In the genomic region with DNA sequence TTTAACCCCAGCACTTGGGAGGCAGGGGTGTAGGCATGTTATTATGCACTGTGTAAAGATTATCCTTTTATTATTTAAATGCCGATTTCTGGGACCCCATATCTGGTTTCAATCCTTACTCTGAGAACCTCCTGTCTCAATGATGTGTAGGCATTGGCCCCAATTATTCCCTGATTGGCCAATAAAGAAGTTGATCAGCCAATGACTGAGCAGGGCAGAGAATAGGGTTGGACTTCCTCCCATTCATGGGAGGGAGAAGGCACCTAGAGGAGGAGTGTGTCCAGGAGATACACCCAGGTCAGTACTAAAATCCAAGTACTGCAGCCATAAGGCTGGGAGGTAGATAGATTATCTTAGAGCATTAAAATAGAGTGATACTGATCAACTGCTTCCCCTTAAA, we compare ENCODE assay signal across 26 mouse cellular contexts. TPM values are rescaled to one million over a fixed set of nuclear protein-coding genes. Genes with fewer than 3 reads are reported as not detected.
DNase-seq lines count a peak whose midpoint lies in the region; ATAC-seq and TF ChIP-seq lines count a peak whose summit lies in the region.
"Had no signal": no experiment of that assay in that cellular context is flagged by ENCODE, and none has a peak within 500 bp of the region (broad histone marks: within the 10 kb centered on the region; RNA-seq: fewer than 3 reads in every experiment).

No protein-coding gene starts in this region.

- H3K27me3 ChIP-seq in liver, postnatal 0 days (ENCODE audit: insufficient read depth, low read length) = no peaks in the 10 kb centered on the region
- no peaks in the 10 kb centered on the region for H3K27me3 ChIP-seq in G1E (ENCODE audit: insufficient read depth, low read length)
- H3K27me3 ChIP-seq in kidney, embryonic 16.5 days (ENCODE audit: insufficient read depth, low read length) = no peaks in the 10 kb centered on the region
- H3K27me3 ChIP-seq: embryonic facial prominence, embryonic 15.5 days; forebrain, embryonic 15.5 days; heart, embryonic 15.5 days had no signal

- DNase-seq in liver, postnatal 0 days = no peak
- no peak for DNase-seq in liver
- peak; percentile 40 for DNase-seq in G1E (ENCODE audit: low spot score)
- peak; percentile 30 for DNase-seq in adipocyte (ENCODE audit: low spot score)
- DNase-seq in frontal cortex, postnatal 10 days (ENCODE audit: low spot score in 2 of 2) = no peak
- DNase-seq: adrenal gland, adult 2 months; adrenal gland, postnatal 25 days; cerebellum, adult 2 months; cerebellum, postnatal 10 days; embryo, embryonic 11 days; gastrocnemius, postnatal 14 days; heart, adult 2 months; kidney, adult 18-20 months had no signal

- no peak overlapping the region for H3K4me3 ChIP-seq in liver, postnatal 0 days (ENCODE audit: low read depth, low read length)
- no peak overlapping the region for H3K4me3 ChIP-seq in G1E (ENCODE audit: low read depth, low read length)
- no peak overlapping the region for H3K4me3 ChIP-seq in kidney, embryonic 16.5 days (ENCODE audit: low read length)
- H3K4me3 ChIP-seq: embryonic facial prominence, embryonic 15.5 days; erythroblast, embryonic 14.5 days; forebrain, embryonic 10.5 days; forebrain, embryonic 15.5 days; heart, adult 2 months; heart, embryonic 15.5 days; hindbrain, embryonic 10.5 days had no signal

- peak overlapping the region; percentile 98 for H3K4me2 ChIP-seq in liver, postnatal 0 days (ENCODE audit: low read depth, low read length)
- no peak overlapping the region for H3K4me2 ChIP-seq in kidney, embryonic 16.5 days (replicated peaks; ENCODE audit: low read depth, low read length)
- H3K4me2 ChIP-seq: embryonic facial prominence, embryonic 15.5 days; forebrain, embryonic 15.5 days; heart, embryonic 11.5 days; heart, embryonic 15.5 days; hindbrain, embryonic 14.5 days had no signal

- no peak overlapping the region for H3K27ac ChIP-seq in liver, postnatal 0 days (ENCODE audit: low read depth)
- H3K27ac ChIP-seq in kidney, embryonic 16.5 days (ENCODE audit: low read length) = no peak overlapping the region
- H3K27ac ChIP-seq: embryonic facial prominence, embryonic 15.5 days; forebrain, embryonic 10.5 days; forebrain, embryonic 15.5 days; heart, adult 2 months; heart, embryonic 15.5 days; hindbrain, embryonic 10.5 days; hindbrain, embryonic 14.5 days had no signal

- 74% methylated on average over 1 of the region's 1 CpGs for WGBS in liver, postnatal 0 days (ENCODE audit: insufficient replicate concordance)
- 61% methylated on average over 1 of the region's 1 CpGs for WGBS in kidney, embryonic 16.5 days

- TF ChIP-seq CTCF in liver, postnatal 0 days (IDR thresholded peaks at IDR 0.05; ENCODE audit: low read depth) = no peak
- no peak for TF ChIP-seq CTCF in G1E (IDR thresholded peaks at IDR 0.05; ENCODE audit: low read depth, low read length)

- H3K4me1 ChIP-seq in liver, postnatal 0 days (ENCODE audit: insufficient read depth) = peaks cover 10% of the 10 kb centered on the region
- H3K4me1 ChIP-seq in G1E (ENCODE audit: insufficient read depth, low read depth, low read length) = peaks cover 68% of the 10 kb centered on the region
- H3K4me1 ChIP-seq in kidney, embryonic 16.5 days (ENCODE audit: insufficient read depth, low read length) = peaks cover 14% of the 10 kb centered on the region

- H3K9me3 ChIP-seq in liver, postnatal 0 days (ENCODE audit: low read length) = no peaks in the 10 kb centered on the region
- no peaks in the 10 kb centered on the region for H3K9me3 ChIP-seq in G1E (replicated peaks)
- H3K9me3 ChIP-seq in kidney, embryonic 16.5 days (ENCODE audit: low read length) = no peaks in the 10 kb centered on the region
- H3K9me3 ChIP-seq: embryonic facial prominence, embryonic 15.5 days; forebrain, embryonic 10.5 days; forebrain, embryonic 15.5 days; heart, embryonic 15.5 days; hindbrain, embryonic 10.5 days had no signal

- H3K9ac ChIP-seq in liver, postnatal 0 days (replicated peaks) = no peak overlapping the region
- H3K9ac ChIP-seq in kidney, embryonic 16.5 days (replicated peaks; ENCODE audit: low read length) = no peak overlapping the region
- H3K9ac ChIP-seq: embryonic facial prominence, embryonic 15.5 days; forebrain, embryonic 15.5 days; heart, embryonic 15.5 days; hindbrain, embryonic 14.5 days had no signal

- peaks cover 55% of the 10 kb centered on the region for H3K36me3 ChIP-seq in liver, postnatal 0 days (replicated peaks; ENCODE audit: insufficient read depth, low read length)
- peaks cover 73% of the 10 kb centered on the region for H3K36me3 ChIP-seq in G1E (replicated peaks)
- H3K36me3 ChIP-seq in kidney, embryonic 16.5 days (ENCODE audit: insufficient read depth, low read length) = peaks cover 35% of the 10 kb centered on the region

- no peak for ATAC-seq in liver, postnatal 0 days
- no peak; the same call in 1 of the 2 replicates for ATAC-seq in G1E (ENCODE audit: extremely low read depth, insufficient number of reproducible peaks, low FRiP score, poor library complexity, severe bottlenecking)
- no peak for ATAC-seq in kidney, embryonic 16.5 days (ENCODE audit: low FRiP score, low TSS enrichment)
- ATAC-seq in frontal cortex, adult (ENCODE audit: low TSS enrichment) = no peak
- ATAC-seq: activated CD4-positive, CD25-positive, alpha-beta regulatory T cell, adult 4 months; forebrain, embryonic 15.5 days had no signal

- TF ChIP-seq EP300 in liver, postnatal 0 days (IDR thresholded peaks at IDR 0.05; ENCODE audit: low read depth) = no peak

RNA-seq across cellular contexts. Expression of a gene that starts 3.4 kb away (rescaled TPM):
- 43.4 and 49.9 TPM in 2 replicates for polyA plus RNA-seq in liver, postnatal 0 days (2015; fragmentation: Nextera tagmentation; extraction: Ambion mirVana)
- 50.1 and 53.1 TPM in 2 replicates for total RNA-seq in G1E (2014; fragmentation: Nextera tagmentation)
- 58.2 and 68.0 TPM in 2 replicates for total RNA-seq in G1E (2017)
- polyA plus RNA-seq in G1E (2012) = 143 and 171 TPM in 2 replicates
- polyA plus RNA-seq in kidney, embryonic 16.5 days (2015; fragmentation: Nextera tagmentation; extraction: Ambion mirVana) = 142 and 146 TPM in 2 replicates

RNA-seq across cellular contexts. Expression of a gene that starts 25.8 kb away (rescaled TPM):
- polyA plus RNA-seq in liver, postnatal 0 days (2015; fragmentation: Nextera tagmentation; extraction: Ambion mirVana) = 8.4 and 8.7 TPM in 2 replicates
- 7.6 and 7.7 TPM in 2 replicates for total RNA-seq in G1E (2014; fragmentation: Nextera tagmentation)
- total RNA-seq in G1E (2017) = 5.7 and 6.6 TPM in 2 replicates
- 22.3 and 24.6 TPM in 2 replicates for polyA plus RNA-seq in G1E (2012)
- 34.0 and 36.3 TPM in 2 replicates for polyA plus RNA-seq in kidney, embryonic 16.5 days (2015; fragmentation: Nextera tagmentation; extraction: Ambion mirVana)

RNA-seq across cellular contexts. Expression of a gene that starts 36.6 kb away (rescaled TPM):
- not detected in 2 replicates for polyA plus RNA-seq in liver, postnatal 0 days (2015; fragmentation: Nextera tagmentation; extraction: Ambion mirVana)
- 1.8 TPM in 1 of 2 replicates, not detected in the other for total RNA-seq in G1E (2014; fragmentation: Nextera tagmentation)
- total RNA-seq in G1E (2017) = 0.44 TPM in 1 of 2 replicates, not detected in the other
- 8.2 and 9.2 TPM in 2 replicates for polyA plus RNA-seq in G1E (2012)
- 0.27 and 0.41 TPM in 2 replicates for polyA plus RNA-seq in kidney, embryonic 16.5 days (2015; fragmentation: Nextera tagmentation; extraction: Ambion mirVana)
- polyA plus RNA-seq: adrenal gland, adult 2 months; embryonic facial prominence, embryonic 11.5 days; gonadal fat pad, adult 2 months; heart, adult 2 months had no signal

RNA-seq across cellular contexts. Expression of a gene that starts 59.2 kb away (rescaled TPM):
- polyA plus RNA-seq in liver, postnatal 0 days (2015; fragmentation: Nextera tagmentation; extraction: Ambion mirVana) = 12.5 and 13.4 TPM in 2 replicates
- total RNA-seq in G1E (2014; fragmentation: Nextera tagmentation) = 9.2 and 12.7 TPM in 2 replicates
- 22.5 and 23.1 TPM in 2 replicates for total RNA-seq in G1E (2017)
- polyA plus RNA-seq in G1E (2012) = 9.1 and 12.6 TPM in 2 replicates
- 39.0 and 40.2 TPM in 2 replicates for polyA plus RNA-seq in kidney, embryonic 16.5 days (2015; fragmentation: Nextera tagmentation; extraction: Ambion mirVana)

Comparison
In these comparisons a context has a peak if more than half of its experiments do, and no peak if none do; other contexts are left out.
1. DNase-seq: peak in G1E (single experiment) and adipocyte (single experiment); none in liver, postnatal 0 days (single experiment), liver (single experiment) and frontal cortex, postnatal 10 days (0 of 2).